Mouse (Mus musculus): ENCODE measurements around the gene Zswim5.

GRCm38 (mm10) chr4:116913318-116913717, 36.1 kb downstream of the Zswim5 start:
- TF ChIP-seq GATA1 (IDR thresholded peaks at IDR 0.05; ENCODE audit: low read length) (no peak), TAL1 (IDR thresholded peaks at IDR 0.05; ENCODE audit: low read length) (no peak)
